Mouse (Mus musculus) CH12.LX (cell line): ENCODE data around the gene Skida1.
A peak's percentile ranks its signal among the peaks of the same experiment; 100 is the strongest.

Experiments
- CTCF ChIP-seq, 2 experiments: IDR thresholded peaks in 1 of 2; conservative IDR thresholded peaks in 1 of 2; 2 replicates each; pipeline ENCODE4 v1.5.1; 2011 to 2012; ENCODE audit warnings: low read depth in 2 of 2, low read length in 2 of 2, improper control_type of control experiment in 1 of 2, inconsistent platforms in 1 of 2, mild to moderate bottlenecking in 1 of 2, moderate library complexity in 1 of 2
- GABPA ChIP-seq: IDR thresholded peaks from 2 replicates; pipeline ENCODE4 v1.6.1; 2012; ENCODE audit warnings: low read depth, low read length, improper control_type of control experiment, inconsistent platforms; ENCODE audit not compliant: insufficient replicate concordance
- POLR2A ChIP-seq: IDR thresholded peaks from 2 replicates; pipeline ENCODE4 v1.6.1; 2011; ENCODE audit warnings: low read depth, mild to moderate bottlenecking, improper control_type of control experiment, low read length
- RAD21 ChIP-seq: IDR thresholded peaks from 2 replicates; pipeline ENCODE4 v1.6.1; 2011; ENCODE audit warnings: low read depth, mild to moderate bottlenecking, low read length, improper control_type of control experiment, moderate library complexity

- no peak for TF ChIP-seq GABPA
- peak; percentile 72 for TF ChIP-seq POLR2A
- TF ChIP-seq CTCF (conservative IDR thresholded peaks at IDR 0.05 in 1 of 2, IDR thresholded peaks at IDR 0.05 in 1 of 2; ENCODE audit: low read depth in 2 of 2, low read length in 2 of 2), result no peak
- TF ChIP-seq RAD21, result no peak
Measured at GRCm38 (mm10) chr2:18055016-18055928, 6.4 kb upstream of the Skida1 start, which contains the start of gene Mllt10.
